Mouse (Mus musculus) brain, embryonic 18.5 days (tissue): ENCODE results near the gene Nfe2.
A peak's percentile ranks its signal among the peaks of the same experiment; 100 is the strongest.

Experiments
- DNase-seq: peaks from one replicate; pipeline ENCODE4 v3.0.0-alpha.2; 2012; ENCODE audit warnings: low read depth, low spot score

Nfe2 gene

DNA sequence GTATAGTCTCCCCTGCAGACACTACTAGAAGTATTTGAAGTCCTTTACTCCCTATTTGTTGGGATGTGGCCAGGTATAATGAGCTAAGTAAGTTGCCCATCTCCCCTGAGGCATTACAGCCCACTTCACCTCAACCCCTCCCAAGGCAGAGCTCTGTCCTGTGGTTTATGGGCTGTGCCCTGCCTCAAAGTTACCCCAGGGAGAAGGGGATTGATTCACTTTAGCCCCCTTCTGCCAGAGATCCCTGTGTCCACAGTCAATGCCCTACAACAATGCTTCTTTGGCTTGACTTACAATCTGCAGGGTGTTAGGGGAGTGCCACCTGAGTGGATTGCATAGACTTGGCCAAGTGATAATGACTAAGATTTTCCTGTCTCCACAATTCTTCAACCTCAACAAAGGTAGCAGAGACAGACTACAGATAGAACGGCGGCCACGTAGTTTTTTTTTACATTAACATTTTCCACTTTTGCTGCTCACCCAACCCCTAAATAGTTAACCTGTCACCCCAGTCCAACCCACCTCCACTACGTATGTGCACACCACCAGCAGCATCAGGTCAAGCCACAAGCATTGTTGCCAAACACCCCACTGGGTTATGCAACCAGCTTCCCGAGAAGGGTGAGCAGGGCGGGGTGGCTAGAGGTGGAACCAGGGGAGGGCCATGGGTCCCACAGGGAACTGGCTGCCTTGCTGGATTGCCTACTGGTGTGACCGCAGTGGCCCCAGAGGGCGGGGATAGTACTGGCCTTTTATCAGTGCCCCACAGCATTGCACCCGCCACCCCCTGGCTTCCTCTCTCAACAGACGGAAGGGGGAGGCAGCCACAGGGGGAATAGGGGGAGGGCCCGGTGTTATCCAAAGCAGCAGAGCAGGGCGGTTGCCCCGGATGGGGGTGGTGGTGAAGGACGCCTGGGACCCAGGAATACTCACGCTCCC, at the start of gene Nfe2:
TSS of gene Nfe2 (minus strand) at position 614 of the 939 bp plus-strand sequence.
- no peak for DNase-seq

DNA sequence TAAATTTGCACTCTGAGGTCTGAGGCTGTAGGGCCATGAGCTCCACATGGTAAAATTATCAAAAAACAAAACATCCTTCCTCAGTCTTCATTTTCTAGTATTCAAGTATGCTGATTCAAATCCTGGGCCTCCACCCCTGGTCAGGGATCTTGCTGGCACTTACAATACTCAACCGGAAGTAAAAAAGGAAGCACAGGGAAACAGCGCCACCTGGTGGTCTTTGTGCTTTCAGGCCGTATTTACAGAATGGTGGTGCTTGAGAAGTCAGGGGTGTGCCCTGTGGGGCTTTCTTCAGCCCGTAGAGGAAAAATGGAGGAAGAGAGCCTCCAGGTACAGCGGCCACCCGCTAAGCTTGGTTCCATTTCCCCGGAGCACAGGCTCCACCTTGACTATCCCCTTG, 48.9 kb upstream of the Nfe2 start:
- peak; percentile 78 for DNase-seq

GRCm38 (mm10) chr15:103305792-103306645, 47.8 kb upstream of the Nfe2 start:
- DNase-seq = no peak

DNA sequence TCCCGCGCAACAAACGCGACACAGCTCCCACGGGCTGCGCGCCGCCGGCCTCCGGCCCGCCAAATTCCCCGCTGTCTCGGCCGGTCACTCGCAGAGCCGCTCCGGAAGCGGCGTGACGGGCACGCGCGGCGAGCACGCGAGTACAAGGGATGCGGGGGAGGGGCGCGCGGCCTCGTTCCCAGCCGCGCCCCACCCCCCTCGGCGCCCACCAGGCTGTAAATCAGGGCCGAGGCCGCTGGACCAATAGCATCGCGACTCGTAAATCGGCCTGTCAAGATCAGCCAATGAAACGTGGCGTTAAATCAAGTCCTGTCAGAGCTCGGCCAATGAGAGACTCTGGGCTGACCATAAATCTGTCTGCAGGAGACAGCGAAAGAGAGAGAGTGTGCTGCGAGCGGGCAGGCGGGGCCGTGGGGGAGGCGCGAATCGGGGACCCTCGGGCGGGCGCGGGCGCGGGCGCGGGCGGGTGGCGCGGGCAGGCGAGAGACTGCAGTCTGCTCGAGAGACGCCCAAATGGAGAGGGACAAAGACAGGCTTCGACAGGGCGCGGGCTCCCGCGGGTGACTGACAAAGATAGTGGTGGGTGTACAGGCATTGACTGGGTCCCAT, 47.0 kb upstream of the Nfe2 start:
- peak; percentile 99 for DNase-seq

DNA sequence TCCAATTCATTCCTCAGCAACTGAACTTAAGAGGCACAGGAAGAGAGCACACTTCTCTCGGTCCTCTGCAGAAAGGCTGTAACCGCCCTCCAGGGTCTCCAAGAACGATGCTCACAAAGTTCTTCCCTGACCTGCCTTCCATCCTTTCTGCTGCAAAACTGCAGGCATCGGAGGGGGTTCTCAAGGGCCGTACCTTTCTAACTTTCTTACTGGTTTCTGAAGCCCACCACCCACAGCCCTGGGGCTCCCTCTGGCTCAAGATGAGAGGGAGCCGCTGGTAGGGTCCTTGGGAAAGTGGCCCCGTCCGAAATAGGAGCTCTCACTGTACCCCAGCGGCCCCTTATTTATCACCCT, 46.4 kb upstream of the Nfe2 start:
- DNase-seq = no peak

- no peak for DNase-seq
Measured at GRCm38 (mm10) chr15:103303916-103304615, 45.9 kb upstream of the Nfe2 start.

DNA sequence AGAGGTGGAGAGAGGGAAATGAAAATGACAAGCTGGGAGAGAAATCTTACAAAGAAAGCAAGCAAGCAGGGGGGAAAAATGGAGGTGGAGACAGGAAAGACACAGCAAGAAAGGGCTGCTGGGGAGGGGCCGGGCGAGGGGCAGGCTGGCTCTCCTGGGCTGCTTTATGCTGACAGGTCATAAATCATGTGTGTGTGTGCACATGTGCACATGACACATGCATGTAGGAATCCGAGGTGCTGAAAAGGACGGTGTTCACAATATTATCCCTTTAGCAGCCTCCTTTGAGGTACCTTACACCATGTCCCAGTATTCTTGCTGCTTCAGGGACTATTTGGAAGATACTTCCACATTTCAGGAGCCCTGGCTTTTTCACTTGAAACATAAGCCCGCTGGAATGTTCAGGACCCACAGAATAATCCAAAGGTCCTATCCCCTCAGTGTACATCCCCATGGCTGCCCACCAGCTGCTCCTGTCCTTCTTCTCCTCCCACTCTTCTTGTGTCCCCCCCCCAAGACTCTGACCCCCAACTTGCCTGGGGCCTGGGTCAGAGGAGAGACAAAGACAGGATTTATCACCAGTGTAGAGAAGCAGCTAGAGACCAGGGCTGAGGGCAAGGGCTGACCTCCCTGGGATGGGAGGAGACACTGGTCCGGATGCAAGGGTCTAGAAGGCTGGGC, 44.3 kb upstream of the Nfe2 start:
- no peak for DNase-seq

DNA sequence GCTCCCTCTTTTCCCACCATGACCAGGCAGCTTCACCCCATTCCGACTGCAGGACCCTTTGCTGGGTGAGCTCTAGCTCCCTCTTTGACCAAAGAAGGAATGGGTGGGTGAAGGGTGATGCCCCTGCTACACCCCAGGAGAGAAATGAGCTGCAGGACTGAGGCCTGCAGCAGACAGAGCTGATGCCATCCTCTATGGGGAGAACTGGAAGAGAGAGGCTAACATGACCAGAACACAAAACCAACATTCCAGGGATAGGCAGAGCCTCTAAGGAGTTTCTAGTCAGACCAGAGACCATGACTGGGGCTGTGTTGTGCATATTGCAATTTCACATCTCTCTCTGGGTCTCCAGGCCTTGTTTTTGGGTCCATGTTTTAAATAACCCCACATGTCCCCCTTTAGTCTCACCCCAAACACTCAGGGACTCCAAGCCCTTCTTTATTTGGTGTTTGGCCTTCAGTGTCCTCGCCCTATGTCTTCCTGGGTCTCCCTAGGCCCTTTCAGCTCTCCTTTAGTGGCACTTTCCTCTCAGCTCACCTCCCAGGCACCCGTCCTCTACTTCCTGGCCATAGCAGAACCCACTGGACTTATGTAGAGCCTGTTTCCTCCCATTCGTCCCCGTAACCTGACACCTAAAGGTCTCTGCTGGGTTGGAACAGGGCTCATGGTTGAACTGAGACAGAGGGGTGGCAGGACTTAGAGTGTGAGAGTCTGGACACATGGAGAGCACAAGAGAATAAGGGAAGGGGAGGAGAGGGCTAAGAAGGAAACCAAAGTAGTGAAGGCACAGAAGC, 43.5 kb upstream of the Nfe2 start:
- DNase-seq = no peak

GRCm38 (mm10) chr15:103301046-103301445, 42.8 kb upstream of the Nfe2 start:
- DNase-seq = no peak

GRCm38 (mm10) chr15:103300560-103300959, 42.4 kb upstream of the Nfe2 start:
- DNase-seq = no peak

DNA sequence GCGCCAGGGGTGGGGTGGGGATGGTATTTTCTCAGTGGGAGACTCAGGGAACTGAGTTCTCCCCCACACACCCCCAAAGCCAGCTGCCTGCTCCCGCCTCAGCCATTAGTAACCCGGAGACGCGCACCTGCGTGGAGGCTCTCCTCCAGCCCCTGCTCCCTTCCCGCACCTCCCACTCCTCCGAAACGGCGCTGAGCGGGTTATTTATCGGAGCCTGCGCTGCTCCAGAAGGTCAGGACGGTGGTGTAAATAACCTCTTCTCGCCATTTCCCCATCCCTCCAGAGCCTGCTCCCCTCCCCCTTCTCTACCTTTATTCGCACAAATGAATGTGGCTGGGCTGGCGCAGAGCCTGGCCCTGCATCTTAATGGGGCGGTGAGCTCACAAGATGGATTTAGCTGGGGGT, 41.9 kb upstream of the Nfe2 start:
- DNase-seq = peak; percentile 66

DNA sequence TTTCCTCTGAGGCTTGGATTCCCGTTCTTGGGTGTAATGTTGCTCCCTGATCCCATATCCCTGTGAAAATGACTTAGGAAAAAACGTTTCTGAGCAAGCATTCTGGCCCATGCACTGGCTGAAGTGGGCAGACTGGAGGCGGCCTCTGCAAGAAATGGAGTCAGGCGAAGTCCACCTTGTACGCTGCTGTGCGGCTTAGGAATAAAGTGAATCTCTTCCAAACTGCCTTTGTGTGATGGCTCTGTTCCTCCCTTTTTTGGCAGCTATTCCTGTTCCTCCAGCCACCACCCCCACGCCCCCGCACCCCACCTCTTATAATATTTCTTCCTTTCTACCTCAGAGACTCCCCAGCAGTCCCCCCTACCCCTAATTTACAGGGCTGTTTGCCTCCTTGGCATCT, 41.4 kb upstream of the Nfe2 start:
- no peak for DNase-seq

DNA sequence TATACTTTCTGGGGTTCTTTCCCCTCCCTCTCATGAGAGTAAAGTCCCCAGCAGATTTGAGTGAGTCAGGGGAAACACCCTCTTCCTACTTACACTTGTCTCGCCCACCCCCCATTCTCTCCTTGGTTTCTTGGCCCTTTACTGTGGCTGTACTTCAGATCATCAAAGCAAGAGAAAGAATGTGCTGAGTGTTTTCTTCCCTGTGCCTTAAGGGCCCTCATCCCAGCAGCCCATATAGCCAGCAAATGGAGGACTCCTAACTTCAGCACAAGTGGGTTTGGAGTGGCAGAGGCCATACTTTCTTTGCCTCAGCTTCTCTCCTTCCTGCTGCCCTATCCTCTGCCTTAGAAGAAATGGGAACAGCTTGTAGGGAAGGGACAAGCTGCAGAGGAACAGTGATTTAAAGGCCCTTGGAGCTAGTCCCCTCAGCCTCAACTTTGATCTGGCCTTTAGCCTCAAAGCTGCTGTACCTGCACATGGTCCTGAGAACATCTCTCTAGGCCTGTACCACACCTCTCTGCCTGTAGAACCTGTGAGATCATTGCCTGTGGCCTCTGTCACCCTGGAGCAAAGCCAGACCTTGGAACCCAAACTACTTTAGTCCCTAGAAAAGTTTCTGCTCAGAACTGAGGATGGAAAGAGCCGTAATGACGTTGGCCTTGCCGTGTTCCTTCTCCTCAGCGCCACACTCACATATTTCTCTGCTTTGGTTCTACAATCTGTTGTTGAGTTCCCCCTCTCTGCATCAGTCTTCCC, 40.8 kb upstream of the Nfe2 start:
- DNase-seq = no peak

DNA sequence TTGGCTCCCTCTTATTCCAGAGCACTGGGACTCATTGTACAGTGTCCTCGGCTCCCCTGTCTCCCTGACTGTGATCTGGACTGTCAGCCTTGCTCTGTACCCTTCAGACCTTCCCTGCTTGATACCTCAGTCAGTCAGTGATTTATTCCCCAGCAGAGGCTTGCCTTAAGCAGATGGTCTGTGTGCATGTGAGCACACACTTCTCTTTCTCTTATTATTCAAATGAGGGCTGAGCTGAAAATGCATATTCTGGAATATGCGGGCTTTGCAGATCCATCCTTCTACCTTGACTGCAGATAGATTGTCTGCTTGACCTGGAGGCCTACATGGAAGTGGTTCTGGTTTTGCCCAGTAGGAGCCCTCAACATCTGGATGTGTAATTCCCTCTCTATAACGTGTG, 39.8 kb upstream of the Nfe2 start:
- DNase-seq = no peak

- no peak for DNase-seq
Measured at GRCm38 (mm10) chr15:103297313-103297712, 39.1 kb upstream of the Nfe2 start.

DNA sequence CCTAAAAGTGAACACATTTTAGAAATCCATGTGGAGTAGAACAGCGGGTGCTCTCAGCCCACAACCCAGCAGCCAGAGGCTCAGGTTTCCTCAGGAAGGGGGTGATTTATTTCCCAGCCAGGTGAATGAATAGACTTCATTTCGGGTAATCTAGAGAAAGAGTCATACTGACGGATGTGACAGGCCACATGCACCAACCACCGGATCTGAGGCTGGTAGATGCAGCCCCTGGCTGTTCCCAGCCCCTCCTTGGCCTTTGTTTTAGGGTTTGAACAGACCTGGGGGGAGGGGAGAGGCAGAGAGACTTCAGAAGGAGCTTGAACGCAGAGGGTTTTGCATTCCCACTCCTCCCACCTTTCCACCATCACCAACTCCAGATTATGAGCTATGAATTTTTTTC, 37.6 kb upstream of the Nfe2 start:
- DNase-seq = no peak

GRCm38 (mm10) chr15:103294649-103295048, 36.4 kb upstream of the Nfe2 start:
- no peak for DNase-seq

GRCm38 (mm10) chr15:103293375-103293774, 35.2 kb upstream of the Nfe2 start:
- DNase-seq = no peak

GRCm38 (mm10) chr15:103292673-103293345, 34.6 kb upstream of the Nfe2 start:
- no peak for DNase-seq
